Mouse (Mus musculus) stomach, postnatal 0 days (tissue): ENCODE data around the gene Sox5.

Experiments used
- CTCF ChIP-seq: IDR thresholded peaks from 2 replicates; pipeline ENCODE4 v1.5.1; 2016; ENCODE audit warnings: antibody characterized with exemption, low read depth, mild to moderate bottlenecking, moderate library complexity
- EP300 ChIP-seq: optimal IDR thresholded peaks from 2 replicates; pipeline ENCODE3; 2016; ENCODE audit warnings: antibody characterized with exemption

DNA sequence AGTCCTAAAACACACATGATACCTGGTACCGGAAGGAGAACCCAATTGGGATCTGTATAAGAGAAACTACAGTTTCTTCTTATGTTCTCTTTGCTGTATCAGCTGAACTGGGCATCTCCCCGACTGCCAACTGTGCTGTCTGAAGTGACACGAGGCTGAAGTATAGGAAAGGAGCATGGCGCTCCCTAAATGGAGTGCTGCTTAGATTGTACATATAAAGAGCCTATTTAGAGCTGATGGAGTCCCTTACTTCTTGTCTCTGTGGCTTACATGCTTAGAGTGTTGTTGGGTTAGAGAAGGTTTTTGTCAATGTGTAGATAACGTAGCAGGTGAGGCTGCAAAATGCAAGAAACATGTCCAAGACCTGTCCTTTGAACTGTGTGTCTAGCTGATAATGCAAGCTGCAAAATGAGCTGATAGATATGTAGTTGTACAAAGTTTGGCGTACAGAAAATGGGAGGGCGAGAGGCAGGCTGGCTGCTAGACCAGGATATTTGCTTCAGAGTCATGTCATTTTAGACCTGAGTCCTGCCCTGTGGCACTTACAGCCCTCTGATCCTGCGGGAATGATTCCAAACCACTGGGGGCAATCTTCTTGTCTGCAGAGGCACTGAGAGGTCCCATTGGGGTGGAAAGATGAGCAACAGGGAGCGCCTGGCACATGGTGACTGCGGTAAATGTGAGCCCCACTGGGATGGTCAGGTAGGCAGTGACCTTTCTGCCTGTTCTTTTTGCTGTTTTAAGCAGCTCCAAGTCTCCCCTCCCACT is 937.7 kb downstream of the Sox5 start:
- TF ChIP-seq CTCF (no peak), EP300 (no peak)
